Mouse (Mus musculus) intestine, embryonic 16.5 days (tissue): ENCODE measurements at regions not wholly inside any gene's neighbourhood (a gene's known extent, or its start where the extent isn't known, plus 50 kb on each side); places are given as distances from the start of the nearest gene placed in this dataset.

Experiments used
- ATAC-seq: fragments of 200-750 bp; cut with Nextera tagmentation; 2 replicates; pipeline ENCODE4 v1.8.0; 2017; ENCODE audit warnings: moderate TSS enrichment, moderate library complexity
- H3K27ac ChIP-seq: fragments of 300-500 bp; sonication (generic); 2 replicates; pipeline ENCODE4 v1.5.1; 2014; ENCODE audit warnings: mild to moderate bottlenecking, low read length
- H3K27me3 ChIP-seq: fragments of 300-500 bp; sonication (generic); replicated peaks from 2 replicates; pipeline ENCODE4 v1.6.1; 2014; ENCODE audit warnings: low read length, control low read depth, mixed read lengths; ENCODE audit not compliant: control insufficient read depth, insufficient read depth
- H3K36me3 ChIP-seq: fragments of 300-500 bp; sonication (generic); 2 replicates; pipeline ENCODE4 v1.6.1; 2014; ENCODE audit warnings: low read length, control low read depth; ENCODE audit not compliant: control insufficient read depth, insufficient read depth
- H3K4me1 ChIP-seq: fragments of 300-500 bp; sonication (generic); 2 replicates; pipeline ENCODE4 v1.6.1; 2014; ENCODE audit warnings: low read length, control low read depth, mixed read lengths; ENCODE audit not compliant: control insufficient read depth, insufficient read depth
- H3K4me2 ChIP-seq: fragments of 300-500 bp; sonication (generic); 2 replicates; pipeline ENCODE4 v1.6.1; 2014; ENCODE audit warnings: low read depth, low read length, control low read depth
- H3K4me3 ChIP-seq: fragments of 300-500 bp; sonication (generic); 2 replicates; pipeline ENCODE4 v1.5.1; 2014; ENCODE audit warnings: mild to moderate bottlenecking, low read length
- H3K9ac ChIP-seq: fragments of 300-500 bp; sonication (generic); 2 replicates; pipeline ENCODE4 v1.6.1; 2014; ENCODE audit warnings: low read depth, low read length
- H3K9me3 ChIP-seq: fragments of 300-500 bp; sonication (generic); 2 replicates; pipeline ENCODE4 v1.6.1; 2016; ENCODE audit warnings: low read length, control low read depth; ENCODE audit not compliant: control insufficient read depth
- WGBS: fragments of 180-500 bp; shearing (Covaris S2); extraction: QIAGEN DNeasy Blood & Tissue Kit; methylation state at CpG from one replicate; pipeline ENCODE4 v1.1.7; 2014; 5-methylcytosine and 5-hydroxymethylcytosine counted together

DNA sequence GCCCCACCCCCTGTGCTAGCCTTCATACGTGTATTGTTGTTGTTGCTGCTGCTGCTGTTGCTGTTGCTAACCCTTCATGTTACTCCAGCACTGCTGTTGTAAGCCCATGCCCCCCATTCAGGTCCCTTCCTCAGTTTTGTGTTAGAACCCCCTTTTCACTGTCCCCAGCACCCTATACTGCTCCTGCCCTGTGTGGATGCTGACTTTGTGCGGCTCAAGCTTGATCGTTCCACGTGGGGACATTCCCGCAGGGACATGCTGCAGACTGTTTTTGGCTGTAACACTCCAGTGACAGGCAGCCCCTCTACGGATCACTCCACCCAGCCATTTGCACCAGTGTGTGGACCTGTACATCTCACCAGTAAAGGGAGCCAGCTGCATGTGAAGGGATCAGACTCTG, 142.7 kb upstream of the Tmem45b start:
- Histone ChIP-seq H3K36me3 (no peaks in the 10 kb centered on the region), H3K4me1 (peaks cover 7% of the 10 kb centered on the region; the same call in 1 of the 2 replicates), H3K9me3 (no peaks in the 10 kb centered on the region), H3K27ac (no peak overlapping the region), H3K4me2 (no peak overlapping the region), H3K27me3 (no peaks in the 10 kb centered on the region), H3K4me3 (no peak overlapping the region), H3K9ac (no peak overlapping the region)
- no peak for ATAC-seq
- WGBS = 88% methylated on average over 6 of the region's 6 CpGs

DNA sequence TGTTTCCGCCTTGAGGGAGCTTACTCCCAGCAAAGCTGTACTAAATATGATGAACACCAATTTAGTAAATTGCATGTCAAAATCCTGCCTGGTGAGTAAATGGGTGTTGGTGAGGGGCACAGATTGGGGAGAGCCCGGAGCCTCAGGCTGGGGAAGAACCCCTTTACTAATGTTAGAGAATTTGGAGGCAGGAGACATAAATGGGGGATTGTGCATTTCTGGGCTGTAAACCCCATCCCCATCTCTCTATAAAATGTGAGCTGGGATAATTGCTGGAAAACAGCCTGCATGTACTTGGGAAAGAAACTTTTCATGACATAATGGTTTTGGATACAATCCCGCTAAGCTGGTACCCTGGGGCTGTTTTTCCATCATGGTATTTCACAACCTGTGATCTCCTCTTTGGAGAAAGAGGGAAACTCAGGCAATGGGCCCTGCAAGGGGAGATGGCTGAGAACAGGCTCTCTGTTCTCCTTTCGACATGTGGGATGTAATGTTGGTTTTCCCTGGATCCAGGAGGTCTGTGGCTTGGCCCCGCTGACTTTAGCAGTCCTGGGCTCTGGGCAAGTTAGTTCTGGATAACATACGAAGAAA, 140.3 kb upstream of the Tmem45b start:
- Histone ChIP-seq H3K9me3 (no peaks in the 10 kb centered on the region), H3K27me3 (no peaks in the 10 kb centered on the region), H3K4me2 (no peak overlapping the region), H3K36me3 (no peaks in the 10 kb centered on the region), H3K4me1 (no peaks in the 10 kb centered on the region), H3K9ac (no peak overlapping the region), H3K4me3 (no peak overlapping the region), H3K27ac (no peak overlapping the region)
- ATAC-seq = no peak
- WGBS = 82% methylated on average over 6 of the region's 6 CpGs

DNA sequence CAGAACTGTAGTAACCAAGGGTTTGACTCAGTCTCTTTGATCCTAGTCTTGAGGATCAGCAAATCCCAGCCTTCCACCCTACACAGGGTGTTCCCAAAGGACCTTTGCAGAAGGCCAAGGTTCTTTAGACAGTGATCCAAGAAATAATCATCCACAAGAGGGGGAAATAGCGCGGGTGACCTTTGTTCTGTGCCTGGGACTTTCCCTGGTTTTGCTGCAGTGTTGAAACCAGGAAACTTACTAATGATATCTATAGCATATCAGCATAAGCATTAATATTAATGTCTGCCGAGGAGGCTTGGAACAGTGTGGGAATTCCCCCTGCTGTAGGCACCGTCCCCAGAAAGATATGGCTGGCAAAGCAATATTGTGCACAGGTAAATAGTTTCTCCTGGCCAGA, 138.4 kb upstream of the Tmem45b start:
- Histone ChIP-seq H3K9me3 (no peaks in the 10 kb centered on the region), H3K27ac (peak overlapping the region; percentile 32), H3K4me2 (no peak overlapping the region), H3K36me3 (no peaks in the 10 kb centered on the region), H3K4me3 (no peak overlapping the region), H3K27me3 (no peaks in the 10 kb centered on the region), H3K9ac (no peak overlapping the region), H3K4me1 (no peaks in the 10 kb centered on the region)
- WGBS = 63% methylated on average over 4 of the region's 4 CpGs
- peak; percentile 92 for ATAC-seq

DNA sequence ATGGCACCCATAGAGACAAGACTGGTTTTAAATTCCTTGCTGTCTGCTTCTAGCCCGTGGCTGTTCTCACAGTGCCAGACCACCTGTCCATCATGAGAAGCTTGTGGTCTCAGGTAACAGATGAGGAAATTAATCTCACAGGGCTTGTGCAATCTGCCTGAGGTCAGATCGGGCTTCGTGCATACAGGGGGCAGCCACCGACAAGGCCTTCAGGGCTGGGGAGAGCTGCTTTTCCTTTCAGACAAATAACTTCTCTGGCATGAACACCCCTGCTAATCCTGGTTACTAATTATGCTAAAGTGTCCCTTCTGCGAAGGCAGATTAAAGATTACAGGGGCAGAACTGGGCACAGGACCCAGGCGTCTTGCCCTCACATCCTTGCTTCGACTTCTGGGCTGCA, 130.8 kb upstream of the Tmem45b start:
- H3K27ac ChIP-seq = no peak overlapping the region
- no peak for ATAC-seq
- no peaks in the 10 kb centered on the region for H3K36me3 ChIP-seq
- no peaks in the 10 kb centered on the region for H3K9me3 ChIP-seq
- H3K27me3 ChIP-seq = no peaks in the 10 kb centered on the region
- WGBS = 78% methylated on average over 7 of the region's 7 CpGs
- H3K4me1 ChIP-seq = no peaks in the 10 kb centered on the region
- H3K4me3 ChIP-seq = no peak overlapping the region
- no peak overlapping the region for H3K9ac ChIP-seq
- no peak overlapping the region for H3K4me2 ChIP-seq

DNA sequence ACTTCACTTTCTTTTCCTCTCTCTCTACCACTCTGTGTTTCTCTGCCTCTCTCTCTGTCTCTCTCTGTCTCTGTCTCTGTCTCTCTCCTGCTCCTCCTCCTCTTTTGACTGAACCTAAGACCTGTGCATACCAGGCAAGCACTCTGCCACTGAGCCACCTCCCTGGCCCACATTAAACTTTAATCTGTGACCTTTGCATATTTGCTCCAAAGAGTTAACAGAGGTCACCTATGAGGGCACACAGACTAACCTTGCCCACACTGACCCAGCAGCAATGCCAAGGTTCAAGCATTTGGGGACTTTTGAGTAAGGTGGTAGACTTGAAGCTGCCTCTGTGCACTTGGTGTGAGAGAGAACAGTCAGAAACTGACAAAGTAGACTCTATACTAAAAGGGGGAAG, 123.4 kb upstream of the Tmem45b start:
- ATAC-seq = no peak
- H3K4me1 ChIP-seq = no peaks in the 10 kb centered on the region
- no peaks in the 10 kb centered on the region for H3K27me3 ChIP-seq
- no peak overlapping the region for H3K9ac ChIP-seq
- no peaks in the 10 kb centered on the region for H3K9me3 ChIP-seq
- H3K4me2 ChIP-seq = no peak overlapping the region
- no peak overlapping the region for H3K27ac ChIP-seq
- no peak overlapping the region for H3K4me3 ChIP-seq
- no peaks in the 10 kb centered on the region for H3K36me3 ChIP-seq

DNA sequence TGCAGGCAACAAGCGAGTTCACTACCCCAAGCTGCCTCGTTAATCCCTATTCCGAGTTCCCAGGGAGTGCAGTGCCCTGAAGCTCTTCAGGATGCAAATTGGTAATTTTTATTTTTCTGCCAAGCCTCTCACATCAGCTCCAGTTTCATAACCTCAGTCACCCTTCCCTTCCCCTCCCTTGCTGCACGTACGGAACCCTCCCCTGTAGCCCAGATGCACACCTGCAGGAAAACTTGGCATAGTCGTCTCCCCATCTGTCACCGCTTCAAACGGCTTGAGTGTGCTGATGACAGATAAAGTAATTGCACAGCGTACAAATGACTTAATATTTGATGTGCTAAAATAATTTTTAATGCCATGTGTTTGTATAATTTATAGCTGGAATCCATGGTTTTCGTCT, 119.7 kb upstream of the Tmem45b start:
- Histone ChIP-seq H3K4me2 (no peak overlapping the region), H3K4me3 (no peak overlapping the region), H3K9me3 (no peaks in the 10 kb centered on the region), H3K27ac (no peak overlapping the region), H3K27me3 (no peaks in the 10 kb centered on the region), H3K36me3 (no peaks in the 10 kb centered on the region), H3K9ac (no peak overlapping the region), H3K4me1 (no peaks in the 10 kb centered on the region)
- WGBS = 73% methylated on average over 10 of the region's 10 CpGs
- ATAC-seq = no peak

DNA sequence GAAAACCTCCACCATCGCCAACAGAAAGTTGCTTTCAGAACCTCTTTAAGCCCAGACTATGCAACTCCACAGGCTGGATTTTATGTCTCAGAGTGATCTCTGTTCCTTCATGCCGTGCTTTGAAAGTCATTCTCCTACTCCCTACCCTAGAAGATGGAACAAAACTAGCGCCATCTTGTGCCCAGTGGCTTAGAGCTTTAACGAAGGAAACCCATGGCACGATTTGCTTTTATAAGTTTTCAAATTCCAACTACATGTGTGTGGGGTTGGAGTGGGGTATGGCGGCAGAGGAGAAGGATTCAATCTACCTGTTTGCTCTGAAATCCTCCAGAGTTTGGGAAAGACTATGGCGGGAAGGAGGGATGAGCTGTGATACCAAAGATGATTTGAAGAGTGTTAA, 118.7 kb upstream of the Tmem45b start:
- Histone ChIP-seq H3K9ac (no peak overlapping the region), H3K27ac (no peak overlapping the region), H3K4me3 (no peak overlapping the region), H3K9me3 (no peaks in the 10 kb centered on the region), H3K27me3 (no peaks in the 10 kb centered on the region), H3K36me3 (no peaks in the 10 kb centered on the region), H3K4me1 (no peaks in the 10 kb centered on the region), H3K4me2 (no peak overlapping the region)
- ATAC-seq = no peak
- WGBS = 80% methylated on average over 7 of the region's 7 CpGs

DNA sequence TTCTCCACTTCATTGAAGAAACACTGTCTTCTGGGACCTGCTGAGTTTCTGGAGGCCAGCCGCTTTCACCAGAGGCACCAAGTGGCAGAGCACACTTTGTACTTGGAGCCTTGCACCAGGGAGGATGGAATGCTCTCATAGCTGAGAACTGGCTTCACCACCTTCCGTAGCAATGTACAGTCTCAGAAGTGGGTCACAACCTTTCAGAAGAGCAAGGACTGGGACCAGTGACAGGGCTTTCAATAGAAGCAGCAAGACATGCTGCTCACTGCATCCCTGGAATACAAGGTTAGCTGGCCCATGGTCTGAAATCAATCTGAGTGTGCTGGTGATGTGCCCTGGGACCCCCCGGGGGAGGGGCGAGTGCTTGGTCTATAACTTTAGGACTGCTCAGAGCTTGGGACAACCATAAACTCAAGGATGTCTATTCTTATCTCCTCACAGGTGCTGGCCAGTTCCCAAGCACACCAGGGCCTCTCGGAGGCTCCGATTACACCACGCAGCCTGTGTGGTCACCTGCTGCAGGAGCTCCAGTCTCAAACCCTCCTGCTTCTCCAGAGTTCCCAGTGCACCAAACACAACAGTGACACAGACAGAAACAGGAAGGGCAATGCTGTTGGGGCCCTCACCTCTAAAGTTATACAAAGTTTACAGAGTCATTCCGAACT, 114.4 kb upstream of the Tmem45b start:
- Histone ChIP-seq H3K27ac (no peak overlapping the region), H3K9ac (no peak overlapping the region), H3K4me3 (no peak overlapping the region), H3K4me2 (no peak overlapping the region), H3K27me3 (0 out of 2 replicates have a peak, but pooled peaks cover 3% of the 10 kb centered on the region), H3K36me3 (no peaks in the 10 kb centered on the region), H3K9me3 (no peaks in the 10 kb centered on the region), H3K4me1 (no peaks in the 10 kb centered on the region)
- no peak for ATAC-seq
- WGBS = 79% methylated on average over 8 of the region's 8 CpGs

DNA sequence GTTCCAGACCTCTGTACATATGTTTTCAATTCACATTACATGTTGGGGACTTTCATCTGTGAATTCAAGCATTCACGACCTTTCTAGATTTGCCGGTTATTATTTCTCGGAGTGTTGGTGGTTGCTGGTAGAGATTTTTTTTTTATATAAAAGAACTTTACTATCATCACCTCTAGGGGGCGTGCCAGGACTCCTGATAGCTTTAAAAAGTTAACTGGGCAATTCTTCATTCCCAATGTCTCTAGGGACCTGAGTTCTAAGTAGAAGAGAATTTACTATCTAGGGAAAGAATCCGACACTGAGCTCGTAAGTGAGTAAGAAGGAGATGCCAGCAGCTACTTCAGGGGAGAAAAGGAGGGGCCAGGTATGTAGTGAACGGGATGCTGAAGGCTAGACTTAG, 112.8 kb upstream of the Tmem45b start:
- Histone ChIP-seq H3K9ac (no peak overlapping the region), H3K27me3 (0 out of 2 replicates have a peak, but pooled peaks cover 3% of the 10 kb centered on the region), H3K9me3 (no peaks in the 10 kb centered on the region), H3K4me2 (no peak overlapping the region), H3K27ac (no peak overlapping the region), H3K36me3 (no peaks in the 10 kb centered on the region), H3K4me1 (no peaks in the 10 kb centered on the region), H3K4me3 (no peak overlapping the region)
- 70% methylated on average over 7 of the region's 7 CpGs for WGBS
- no peak for ATAC-seq

DNA sequence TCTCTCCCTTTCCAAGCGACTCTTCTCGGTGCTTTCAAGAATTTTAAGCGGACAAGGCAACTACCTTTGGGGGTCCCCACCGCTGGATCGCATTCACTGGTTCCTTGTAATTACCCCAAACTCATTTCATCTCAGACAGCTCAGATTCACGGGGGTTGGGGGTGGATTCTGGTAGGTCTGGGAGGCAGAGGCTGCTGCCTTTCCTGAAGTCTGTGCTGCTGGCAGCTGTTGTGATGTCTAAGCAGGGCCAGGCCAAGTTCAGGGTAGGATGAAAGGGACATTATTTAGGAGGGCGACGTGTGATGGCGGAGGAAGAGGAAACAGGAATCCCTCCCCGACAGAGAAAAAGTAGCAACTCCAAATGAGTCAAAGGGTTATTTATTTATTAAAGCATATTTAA, 102.8 kb upstream of the Tmem45b start:
- ATAC-seq = no peak
- Histone ChIP-seq H3K9ac (no peak overlapping the region), H3K36me3 (no peaks in the 10 kb centered on the region), H3K27me3 (no peaks in the 10 kb centered on the region), H3K4me1 (no peaks in the 10 kb centered on the region), H3K27ac (no peak overlapping the region), H3K4me2 (no peak overlapping the region), H3K9me3 (no peaks in the 10 kb centered on the region), H3K4me3 (no peak overlapping the region)
- 75% methylated on average over 10 of the region's 10 CpGs for WGBS
